Mouse (Mus musculus): Measurements from ENCODE around the gene Vars2.

Gene Vars2

GRCm38 (mm10) chr17:35693906-35694305 is 26.5 kb upstream of the Vars2 start:
- in situ Hi-C loops (cut with MboI; ENCODE audit: low sequenced_read_pairs) = no loop called here

- in situ Hi-C loops (cut with MboI; ENCODE audit: low sequenced_read_pairs) = no loop called here
Observed at GRCm38 (mm10) chr17:35692368-35692767, 25.0 kb upstream of the Vars2 start.

GRCm38 (mm10) chr17:35691811-35692210 is 24.4 kb upstream of the Vars2 start:
- in situ Hi-C loops (cut with MboI; ENCODE audit: low sequenced_read_pairs) = no loop called here

- in situ Hi-C loops (cut with MboI; ENCODE audit: low sequenced_read_pairs) = no loop called here
Observed at GRCm38 (mm10) chr17:35689936-35690645, 22.7 kb upstream of the Vars2 start.

- in situ Hi-C loops (cut with MboI; ENCODE audit: low sequenced_read_pairs) = no loop called here
Observed at GRCm38 (mm10) chr17:35688347-35689175, 21.2 kb upstream of the Vars2 start.

GRCm38 (mm10) chr17:35685061-35685460 is 17.7 kb upstream of the Vars2 start:
- in situ Hi-C loops (cut with MboI; ENCODE audit: low sequenced_read_pairs) = no loop called here

GRCm38 (mm10) chr17:35681986-35682385 is 14.6 kb upstream of the Vars2 start:
- in situ Hi-C loops (cut with MboI; ENCODE audit: low sequenced_read_pairs) = no loop called here

GRCm38 (mm10) chr17:35680591-35680990 is 13.2 kb upstream of the Vars2 start:
- in situ Hi-C loops (cut with MboI; ENCODE audit: low sequenced_read_pairs) = no loop called here

- in situ Hi-C loops (cut with MboI; ENCODE audit: low sequenced_read_pairs) = no loop called here
Observed at GRCm38 (mm10) chr17:35673416-35674035, 6.1 kb upstream of the Vars2 start, which contains the start of gene Gtf2h4. TSS of gene Gtf2h4 (minus strand) at chr17:35673739.

- in situ Hi-C loops (cut with MboI; ENCODE audit: low sequenced_read_pairs) = no loop called here
Observed at GRCm38 (mm10) chr17:35672527-35672926, 5.1 kb upstream of the Vars2 start.

- in situ Hi-C loops (cut with MboI; ENCODE audit: low sequenced_read_pairs) = no loop called here
Observed at GRCm38 (mm10) chr17:35671846-35672245, 4.5 kb upstream of the Vars2 start.

GRCm38 (mm10) chr17:35669731-35670130 is 2.3 kb upstream of the Vars2 start:
- in situ Hi-C loops (cut with MboI; ENCODE audit: low sequenced_read_pairs) = no loop called here

- in situ Hi-C loops (cut with MboI; ENCODE audit: low sequenced_read_pairs) = no loop called here
Observed at GRCm38 (mm10) chr17:35666851-35667256, 538 bp downstream of the Vars2 start.

- in situ Hi-C loops (cut with MboI; ENCODE audit: low sequenced_read_pairs) = no loop called here
Observed at GRCm38 (mm10) chr17:35665957-35666515, 1.4 kb downstream of the Vars2 start.

- in situ Hi-C loops (cut with MboI; ENCODE audit: low sequenced_read_pairs) = no loop called here
Observed at GRCm38 (mm10) chr17:35653086-35653485, 14.3 kb downstream of the Vars2 start.

- in situ Hi-C loops (cut with MboI; ENCODE audit: low sequenced_read_pairs) = no loop called here
Observed at GRCm38 (mm10) chr17:35649429-35649828, 18.0 kb downstream of the Vars2 start.

- in situ Hi-C loops (cut with MboI; ENCODE audit: low sequenced_read_pairs) = no loop called here
Observed at GRCm38 (mm10) chr17:35643609-35644236, 23.7 kb downstream of the Vars2 start, which contains the start of gene Mucl3. TSS of gene Mucl3 (minus strand) at chr17:35643695.

- in situ Hi-C loops (cut with MboI; ENCODE audit: low sequenced_read_pairs) = no loop called here
Observed at GRCm38 (mm10) chr17:35639352-35639751, 28.0 kb downstream of the Vars2 start.

- in situ Hi-C loops (cut with MboI; ENCODE audit: low sequenced_read_pairs) = no loop called here
Observed at GRCm38 (mm10) chr17:35638475-35639190, 28.8 kb downstream of the Vars2 start.

- in situ Hi-C loops (cut with MboI; ENCODE audit: low sequenced_read_pairs) = no loop called here
Observed at GRCm38 (mm10) chr17:35636363-35636762, 31.0 kb downstream of the Vars2 start.
